Mouse (Mus musculus) B cell, adult (primary cell): ENCODE measurements around the gene Hdac9. TPM values are rescaled to one million over a fixed set of nuclear protein-coding genes. Genes with fewer than 3 reads are reported as not detected.

Experiments used
- total RNA-seq: library from RNA; stranded (reverse); gene quantifications from 4 replicates; pipeline ENCODE4 v1.2.4, GENCODE M21; 2023; ENCODE audit not compliant: inconsistent age

The Hdac9 gene
- 47.5 to 73.0 TPM (median 64.2 TPM) in 4 replicates for total RNA-seq

GRCm38 (mm10) chr12:34916995-34917394 is at the start of gene Hdac9:
Gene Hdac9 (minus strand): TSS chr12:34917095.

Other genes starting within 250 kb of the Hdac9 start
- not detected in 4 replicates for gene Prps1l1, start 67.7 kb upstream of the Hdac9 start, total RNA-seq
- gene Snx13, start 130.1 kb upstream of the Hdac9 start, total RNA-seq: 34.4 to 40.0 TPM (median 38.0 TPM) in 4 replicates